Mouse (Mus musculus) mesoderm, embryonic 11.5 days (tissue): ENCODE results near the gene Ccdc182.

Experiments used
- DNase-seq: peaks from one replicate; pipeline ENCODE4 v3.0.0-alpha.2; 2012; ENCODE audit warnings: low read depth, low spot score

The Ccdc182 gene

GRCm38 (mm10) chr11:88293631-88294393 lies at the start of gene Ccdc182:
TSS of gene Ccdc182 (plus strand) at chr11:88294058.
- no peak for DNase-seq

GRCm38 (mm10) chr11:88245581-88246170 lies 48.2 kb upstream of the Ccdc182 start:
- no peak for DNase-seq

GRCm38 (mm10) chr11:88248636-88249035 lies 45.2 kb upstream of the Ccdc182 start:
- no peak for DNase-seq

- no peak for DNase-seq
Measured at GRCm38 (mm10) chr11:88250568-88250967, 43.3 kb upstream of the Ccdc182 start.

- no peak for DNase-seq
Measured at GRCm38 (mm10) chr11:88251295-88251694, 42.6 kb upstream of the Ccdc182 start.

GRCm38 (mm10) chr11:88251972-88252766 lies 41.7 kb upstream of the Ccdc182 start:
- peak; percentile 85 for DNase-seq

- no peak for DNase-seq
Measured at GRCm38 (mm10) chr11:88252767-88253513, 40.9 kb upstream of the Ccdc182 start.

GRCm38 (mm10) chr11:88253514-88254167 lies 40.2 kb upstream of the Ccdc182 start:
- DNase-seq, result no peak

GRCm38 (mm10) chr11:88257700-88258099 lies 36.2 kb upstream of the Ccdc182 start:
- DNase-seq, result no peak

- no peak for DNase-seq
Measured at GRCm38 (mm10) chr11:88258212-88258611, 35.6 kb upstream of the Ccdc182 start.

- no peak for DNase-seq
Measured at GRCm38 (mm10) chr11:88260463-88260862, 33.4 kb upstream of the Ccdc182 start.

GRCm38 (mm10) chr11:88264889-88265288 lies 29.0 kb upstream of the Ccdc182 start:
- no peak for DNase-seq

GRCm38 (mm10) chr11:88266311-88266710 lies 27.5 kb upstream of the Ccdc182 start:
- no peak for DNase-seq

GRCm38 (mm10) chr11:88271870-88272269 lies 22.0 kb upstream of the Ccdc182 start:
- no peak for DNase-seq

- DNase-seq, result no peak
Measured at GRCm38 (mm10) chr11:88274111-88274879, 19.6 kb upstream of the Ccdc182 start.

GRCm38 (mm10) chr11:88274901-88275498 lies 18.9 kb upstream of the Ccdc182 start:
- DNase-seq, result peak; percentile 79

- DNase-seq, result no peak
Measured at GRCm38 (mm10) chr11:88275949-88276348, 17.9 kb upstream of the Ccdc182 start.

GRCm38 (mm10) chr11:88276534-88277308 lies 17.1 kb upstream of the Ccdc182 start:
- no peak for DNase-seq

GRCm38 (mm10) chr11:88279006-88279405 lies 14.9 kb upstream of the Ccdc182 start:
- no peak for DNase-seq
